Mouse (Mus musculus) retina, postnatal 1 day (tissue): ENCODE data around the gene Lamb1.

Source experiments
- DNase-seq: peaks from one replicate; pipeline ENCODE4 v3.0.0-alpha.2; 2012

Lamb1 gene

DNA sequence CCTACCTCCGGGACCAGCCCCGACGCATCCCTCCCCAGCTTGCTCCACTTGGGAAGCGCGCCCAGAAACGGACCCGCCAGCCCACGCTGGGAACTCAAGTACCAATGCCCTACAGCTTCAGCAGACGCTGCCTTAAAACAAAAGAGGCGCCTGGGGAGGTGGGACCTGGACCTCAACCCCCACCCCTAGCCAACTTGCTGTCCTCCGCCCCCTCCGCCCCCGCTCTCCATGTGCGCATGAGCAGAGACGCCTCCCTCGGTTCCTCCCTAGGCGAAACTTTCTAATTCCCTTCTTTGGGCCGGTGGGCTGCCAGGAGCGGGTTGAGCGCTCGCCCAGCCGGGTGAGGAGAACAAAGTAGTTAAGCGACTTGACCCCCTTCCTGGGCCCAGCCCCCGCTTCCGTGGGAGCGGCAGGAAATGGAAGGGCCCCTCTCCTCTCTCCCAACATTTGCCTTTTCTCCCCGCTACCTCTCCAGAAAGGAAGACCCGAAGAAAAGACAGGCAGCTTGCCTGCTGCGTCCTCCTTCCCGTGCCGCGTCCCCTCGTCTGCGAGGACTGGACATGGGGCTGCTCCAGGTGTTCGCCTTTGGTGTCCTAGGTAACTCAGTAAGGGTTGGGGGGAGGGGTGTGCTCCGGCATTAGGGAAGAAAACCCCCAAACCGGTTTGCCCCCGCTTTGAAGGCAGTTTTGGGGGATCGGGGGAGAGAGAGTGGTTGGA, at the start of gene Lamb1:
Lamb1 (plus strand) TSS at position 230 of the 717 bp plus-strand sequence.
- peak; percentile 36 for DNase-seq

DNA sequence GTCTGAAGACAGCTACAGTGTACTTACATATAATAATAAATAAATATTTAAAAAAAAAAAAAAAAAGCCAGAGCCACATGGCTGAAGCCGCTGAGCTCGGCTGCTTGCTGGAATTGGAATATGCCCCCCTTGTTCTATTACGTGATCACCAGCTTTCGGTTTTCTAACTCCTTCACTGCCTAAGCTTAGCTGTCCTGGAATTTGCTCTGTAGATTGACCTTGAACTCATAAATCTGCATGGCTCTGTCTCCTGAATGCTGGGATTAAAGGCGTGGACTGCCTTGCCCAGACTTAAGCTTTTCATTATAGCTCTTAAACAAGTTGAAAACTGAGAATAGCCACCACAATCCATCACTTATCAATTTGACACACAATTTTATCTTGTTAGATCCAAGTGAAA, 47.8 kb upstream of the Lamb1 start:
- DNase-seq: no peak

DNA sequence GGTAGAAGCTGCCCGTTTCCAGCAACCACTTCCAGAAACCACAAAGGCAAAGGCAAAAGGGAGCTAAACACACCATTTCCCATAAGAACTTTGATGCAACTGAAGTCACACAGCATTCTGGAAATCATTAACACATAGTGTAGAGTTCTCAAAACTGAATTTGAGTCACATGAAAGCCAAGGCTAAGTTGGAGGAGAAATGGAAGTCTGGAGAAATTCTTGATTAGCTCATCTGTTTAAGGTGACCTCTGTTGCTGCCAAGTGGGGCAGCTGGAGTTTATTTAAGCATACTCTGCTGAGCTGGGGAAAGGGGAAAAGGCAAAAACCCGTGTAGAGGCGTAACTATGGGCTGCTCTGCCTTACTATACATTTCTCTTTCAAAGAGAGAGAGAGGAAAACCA, 46.3 kb upstream of the Lamb1 start:
- no peak for DNase-seq

DNA sequence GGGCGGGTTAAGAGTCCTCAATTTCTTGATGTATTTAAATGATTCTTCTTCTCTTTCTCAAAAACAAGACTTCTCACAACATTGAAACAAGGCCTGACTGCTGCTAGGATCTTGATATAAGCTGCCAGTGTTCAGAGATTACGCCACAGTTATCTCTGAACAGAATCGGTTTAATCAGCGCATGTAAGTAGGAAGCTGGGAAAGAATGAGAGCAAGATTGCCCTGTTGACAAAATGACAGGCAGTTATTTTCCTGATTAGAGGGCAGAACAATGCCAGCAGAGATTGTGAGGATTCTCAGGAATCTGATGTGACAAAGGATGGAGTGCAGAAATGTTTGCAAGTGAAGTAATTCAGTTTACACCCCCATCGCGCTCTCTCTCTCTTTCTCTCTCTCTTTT, 43.5 kb upstream of the Lamb1 start:
- DNase-seq: peak; percentile 41

DNA sequence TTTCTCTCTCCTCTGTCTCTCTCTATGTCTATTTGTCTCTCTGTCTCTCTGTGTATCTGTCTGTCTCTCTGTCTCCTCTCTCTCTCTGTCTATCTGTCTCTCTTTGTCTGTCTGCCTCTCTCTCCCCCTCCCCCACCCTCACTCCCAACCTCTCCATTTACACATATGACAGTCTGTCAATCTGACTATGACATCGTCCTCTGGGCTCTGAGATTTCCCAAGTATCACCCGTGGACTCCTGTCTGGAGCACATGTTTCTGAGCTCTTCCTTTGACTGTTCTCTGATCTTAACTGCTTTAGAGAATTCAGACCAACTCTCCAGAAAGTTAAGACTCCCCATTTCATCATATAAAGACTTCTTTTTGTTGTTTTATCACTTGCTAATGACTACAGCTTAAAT, 42.8 kb upstream of the Lamb1 start:
- DNase-seq: no peak

DNA sequence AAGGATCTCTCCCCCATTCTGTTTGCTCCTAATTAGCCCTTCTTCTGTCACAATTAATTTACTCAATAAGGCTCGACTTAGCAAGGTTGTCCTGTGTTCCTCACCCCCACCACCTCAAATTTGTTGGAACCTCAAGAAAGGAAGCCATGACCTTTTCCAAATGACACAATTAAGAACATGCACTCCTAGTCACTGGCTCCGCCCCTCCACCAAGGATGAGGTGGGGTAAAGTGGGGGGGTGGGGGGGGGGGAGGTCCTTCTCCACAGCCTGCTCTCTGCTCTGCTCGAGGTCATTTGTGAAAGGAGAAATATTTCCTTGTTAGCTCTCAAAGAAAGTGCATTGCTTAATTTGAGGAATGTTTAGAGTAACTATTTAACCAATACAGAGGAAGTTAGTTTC, 42.3 kb upstream of the Lamb1 start:
- peak; percentile 74 for DNase-seq

DNA sequence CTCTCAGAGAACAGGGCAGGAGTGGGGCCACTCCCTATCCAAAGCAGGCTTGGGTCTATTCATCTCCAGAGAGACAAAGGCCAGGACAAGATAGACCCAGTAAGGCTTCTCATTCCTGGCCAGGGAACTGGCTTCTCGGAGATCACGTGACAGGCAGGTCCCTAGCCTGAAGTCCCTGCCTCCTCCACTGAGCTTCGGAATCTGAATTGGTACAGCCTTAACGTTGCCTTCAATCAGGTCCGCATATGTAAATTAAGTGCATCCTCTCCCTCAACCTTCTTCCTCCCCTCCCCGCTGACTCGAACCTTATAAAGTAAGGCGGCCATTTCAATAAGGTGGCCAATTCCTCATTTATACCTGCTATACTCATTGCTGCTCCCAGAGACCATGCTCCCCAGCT, 39.6 kb upstream of the Lamb1 start:
- no peak for DNase-seq

- no peak for DNase-seq
Measured at GRCm38 (mm10) chr12:31227167-31227566, 37.9 kb upstream of the Lamb1 start.

DNA sequence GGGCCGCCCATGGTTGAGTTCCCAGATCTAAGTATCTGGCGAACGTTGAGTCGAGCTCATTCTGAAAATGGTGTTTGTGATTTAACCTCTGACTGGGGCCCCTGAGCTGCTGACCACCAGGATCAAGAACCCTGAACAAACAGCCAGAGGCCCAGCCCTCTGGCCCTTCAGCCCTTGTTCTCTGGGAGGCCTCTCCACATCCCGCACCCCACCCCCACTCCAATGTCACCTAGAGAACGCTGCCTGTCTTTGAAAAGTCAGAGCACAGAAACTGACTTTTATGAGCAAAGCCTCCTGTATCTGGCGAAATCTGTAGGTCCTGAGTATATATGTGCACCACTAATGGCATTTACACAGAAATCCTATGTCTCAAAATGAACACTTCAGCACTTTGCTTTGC, 36.2 kb upstream of the Lamb1 start:
- DNase-seq: no peak

DNA sequence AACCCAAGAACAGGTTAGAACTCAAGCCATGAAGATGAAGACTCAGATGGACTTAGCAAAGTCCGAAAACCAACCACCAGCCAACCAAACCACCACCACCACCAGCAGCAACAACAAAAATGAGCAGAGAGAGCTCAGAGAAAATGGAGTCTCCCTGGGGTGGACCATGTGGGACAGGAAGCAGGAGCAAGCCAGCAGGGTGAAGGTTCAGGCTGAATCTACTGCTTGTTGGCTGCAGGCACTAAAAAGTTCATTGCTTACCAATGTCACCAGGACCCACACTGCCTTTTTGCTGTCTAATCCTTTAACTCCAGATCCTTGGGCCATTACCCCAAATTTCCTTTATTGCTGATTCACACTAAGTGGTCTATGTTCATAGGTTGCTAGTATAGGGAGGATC, 32.4 kb upstream of the Lamb1 start:
- no peak for DNase-seq

DNA sequence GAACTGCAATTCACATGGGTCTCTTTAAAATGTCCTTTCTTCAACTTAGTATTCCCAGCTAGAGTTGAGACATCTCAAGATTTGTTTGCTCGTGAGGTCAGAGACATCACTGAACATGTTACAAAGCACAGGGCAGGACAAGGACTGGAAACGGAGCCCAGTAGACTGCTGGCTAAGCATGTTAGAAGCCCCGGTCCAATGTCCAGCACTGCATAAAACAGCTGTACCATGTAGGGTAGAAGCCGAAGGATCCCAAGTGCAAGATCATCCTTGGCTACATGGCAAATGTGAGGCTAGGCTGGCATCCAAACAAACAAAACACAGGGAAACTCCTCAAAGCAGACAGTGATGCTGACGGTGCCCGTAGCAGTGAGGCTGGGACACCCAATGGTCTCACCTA, 30.0 kb upstream of the Lamb1 start:
- DNase-seq: no peak

DNA sequence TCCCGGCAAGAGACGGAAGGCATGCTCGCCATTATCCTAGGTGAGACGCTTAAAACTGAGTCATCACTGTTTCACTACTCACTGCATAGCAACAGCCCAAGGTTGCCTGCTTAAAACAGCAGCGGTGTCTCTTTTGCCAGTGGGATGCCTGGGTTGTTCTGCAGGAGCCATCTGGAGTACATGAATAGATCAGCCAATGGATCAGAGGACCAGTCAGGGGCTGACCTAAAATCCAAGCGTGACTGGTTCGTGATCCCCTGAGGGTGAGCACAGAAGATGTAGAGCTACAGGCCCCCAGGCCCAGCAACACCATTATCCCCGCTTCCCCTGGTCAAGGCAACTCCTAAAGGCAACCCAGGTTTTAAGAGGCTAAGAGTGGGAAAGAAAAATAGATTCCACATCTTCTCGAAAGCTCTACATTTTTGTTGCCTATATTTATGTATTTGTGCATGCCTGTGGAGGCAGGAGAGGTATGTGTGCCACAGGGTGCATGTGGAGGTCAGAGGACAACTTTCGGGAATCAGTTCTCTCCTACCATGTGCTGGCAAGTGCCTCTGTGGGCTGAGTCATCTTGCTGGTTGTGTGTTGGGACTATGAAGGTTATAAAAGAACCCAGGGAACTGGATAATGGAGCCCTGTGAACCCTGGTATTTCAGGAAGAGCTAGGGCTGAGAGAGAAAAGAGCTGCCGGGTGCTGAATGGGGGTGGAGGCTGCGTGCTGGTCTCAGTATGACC, 28.0 kb upstream of the Lamb1 start:
- peak; percentile 48 for DNase-seq

GRCm38 (mm10) chr12:31239031-31239583, 25.9 kb upstream of the Lamb1 start:
- no peak for DNase-seq

- DNase-seq: no peak
Measured at GRCm38 (mm10) chr12:31239798-31240197, 25.2 kb upstream of the Lamb1 start.

DNA sequence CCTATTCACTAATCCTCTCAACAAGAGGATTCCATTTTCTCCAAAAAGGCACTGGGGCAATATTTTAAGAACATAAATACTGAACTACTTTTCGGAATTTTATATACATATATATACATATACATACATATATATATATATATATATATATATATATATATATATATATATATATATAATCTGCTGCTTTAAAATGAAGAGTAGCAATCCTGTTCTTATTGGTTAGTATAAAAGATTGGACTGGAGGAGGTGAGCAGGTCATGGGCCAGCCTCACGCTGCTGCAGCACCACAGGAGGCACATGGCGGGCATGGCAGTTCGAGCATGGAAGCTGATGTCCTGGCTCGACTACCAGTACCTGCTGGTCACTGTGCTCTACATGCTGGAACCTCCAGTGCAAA, 24.6 kb upstream of the Lamb1 start, which contains the start of gene Gm6993:
Gm6993 (plus strand) TSS at position 301 of the 400 bp plus-strand sequence.
- no peak for DNase-seq

GRCm38 (mm10) chr12:31241595-31242342, 23.3 kb upstream of the Lamb1 start:
- DNase-seq: no peak

GRCm38 (mm10) chr12:31244001-31244400, 21.0 kb upstream of the Lamb1 start:
- no peak for DNase-seq

DNA sequence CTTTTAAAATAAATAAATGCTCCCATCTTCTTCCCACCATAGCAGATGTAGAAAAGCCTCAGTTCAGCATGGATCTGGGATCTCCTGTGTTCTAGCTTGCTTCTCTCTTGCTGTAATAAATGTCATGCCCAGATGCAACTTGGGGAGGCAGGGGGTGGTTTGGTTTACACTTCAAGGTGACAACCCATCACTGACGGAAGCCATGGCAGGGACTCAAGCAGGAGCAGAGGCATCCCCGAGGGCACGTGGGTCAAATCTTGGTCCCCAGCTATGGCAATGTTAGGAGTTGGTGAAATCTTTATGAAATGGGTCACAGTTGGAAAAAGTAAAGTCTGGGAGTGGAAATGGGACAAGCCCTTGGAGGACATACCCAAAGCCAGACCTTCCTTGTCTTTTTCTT, 20.3 kb upstream of the Lamb1 start:
- no peak for DNase-seq

- DNase-seq: no peak
Measured at GRCm38 (mm10) chr12:31246153-31246552, 18.9 kb upstream of the Lamb1 start.

DNA sequence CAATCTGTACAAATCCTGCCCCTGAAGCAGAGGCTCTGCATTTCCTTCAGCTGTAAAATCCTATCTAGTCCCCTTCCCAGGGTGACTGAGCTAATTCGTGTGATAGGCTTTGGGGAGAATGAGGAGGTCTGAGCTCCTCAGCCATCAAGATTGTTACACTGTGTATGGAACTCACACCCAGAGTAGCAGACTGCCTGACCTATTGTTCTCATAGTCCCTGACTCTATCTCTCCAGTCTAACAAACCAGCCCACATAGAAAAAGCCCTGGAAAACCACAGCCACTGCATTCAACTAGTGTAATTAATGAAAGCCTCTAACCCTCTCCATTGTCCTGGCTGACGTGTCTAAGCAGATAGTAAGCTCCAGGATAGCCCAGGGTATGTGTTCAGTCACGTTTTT, 18.4 kb upstream of the Lamb1 start:
- DNase-seq: no peak

DNA sequence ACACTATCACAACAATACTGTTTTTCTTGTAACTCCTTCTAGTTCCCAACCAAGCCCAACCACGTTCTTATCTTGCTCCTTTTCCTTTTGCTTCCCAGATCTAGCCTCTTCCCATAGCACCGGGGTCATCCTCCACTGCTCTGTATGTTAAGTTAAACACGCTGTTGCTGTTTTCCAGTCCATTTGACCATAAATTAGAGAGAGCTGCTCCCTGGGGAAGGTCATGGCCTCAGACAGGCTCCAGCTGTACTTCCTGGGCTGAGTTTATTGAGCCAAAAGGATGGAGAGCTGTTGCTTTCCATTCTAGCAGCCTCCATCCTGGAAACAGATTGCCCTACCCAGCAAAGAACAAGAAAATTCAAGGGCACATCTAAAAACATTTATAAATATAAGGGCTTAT, 16.9 kb upstream of the Lamb1 start:
- DNase-seq: no peak

DNA sequence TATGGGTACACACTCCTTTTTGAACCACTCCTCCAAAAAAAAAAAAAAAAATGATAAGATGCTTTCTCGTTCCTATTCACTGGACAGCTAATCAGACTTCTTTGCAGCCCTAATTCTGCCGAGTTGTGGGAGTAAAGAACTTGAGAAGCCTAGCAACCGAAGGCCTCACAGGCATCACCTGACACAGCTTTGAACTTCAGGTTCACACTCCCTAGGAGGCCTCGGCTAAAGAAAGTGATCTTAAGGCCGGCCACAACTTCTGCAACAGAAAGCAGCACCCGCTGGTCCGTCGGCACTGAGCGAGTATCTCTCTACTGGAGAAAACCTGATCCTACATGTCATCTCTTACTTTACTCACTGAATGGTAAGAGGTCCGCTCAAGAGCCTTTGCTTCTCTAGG, 16.4 kb upstream of the Lamb1 start:
- no peak for DNase-seq

DNA sequence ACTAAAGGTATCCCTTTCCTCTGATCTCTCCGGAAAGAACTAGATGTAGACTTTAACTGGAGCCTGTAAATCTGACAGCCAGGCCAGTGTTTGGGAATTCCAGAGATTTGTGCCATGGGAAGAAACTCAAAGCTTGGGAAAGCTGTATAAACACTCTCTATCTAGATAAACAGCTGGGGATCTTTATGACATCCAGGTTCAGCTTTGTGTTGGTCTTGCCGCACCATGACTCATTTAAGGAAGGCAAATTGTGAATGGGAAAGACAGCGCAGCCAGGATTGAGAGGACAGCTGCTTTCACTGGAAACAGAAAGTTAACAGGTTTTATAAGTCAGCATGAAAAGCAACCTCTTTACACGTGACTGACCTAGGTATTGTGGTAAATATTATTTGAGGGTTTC, 12.8 kb upstream of the Lamb1 start:
- DNase-seq: no peak

- no peak for DNase-seq
Measured at GRCm38 (mm10) chr12:31254978-31255377, 10.1 kb upstream of the Lamb1 start.
